ENCODE assay signal across 8 mouse cellular contexts in genomic region chr7:6126690-6127448, GRCm38 (mm10). TPM values are rescaled to one million over a fixed set of nuclear protein-coding genes. Genes with fewer than 3 reads are reported as not detected.
DNase-seq lines count a peak whose midpoint lies in the region; ATAC-seq and TF ChIP-seq lines count a peak whose summit lies in the region.

No protein-coding gene starts in this region.

- H3K4me3 ChIP-seq in forebrain, embryonic 16.5 days (replicated peaks; ENCODE audit: low read length), result no peak overlapping the region
- H3K4me3 ChIP-seq in lung, embryonic 14.5 days (ENCODE audit: low read depth, low read length), result no peak overlapping the region
- no peak overlapping the region for H3K4me3 ChIP-seq in thymus, adult 2 months (ENCODE audit: control insufficient read depth, insufficient read depth, low read length)

- H3K9me3 ChIP-seq in forebrain, embryonic 16.5 days (ENCODE audit: control insufficient read depth, low read length), result no peaks in the 10 kb centered on the region
- H3K9me3 ChIP-seq in lung, embryonic 14.5 days (ENCODE audit: low read depth, low read length), result no peaks in the 10 kb centered on the region

- 37% methylated on average over 7 of the region's 7 CpGs for WGBS in forebrain, embryonic 16.5 days
- 38% methylated on average over 7 of the region's 7 CpGs for WGBS in lung, embryonic 14.5 days
- 34% methylated on average over 7 of the region's 7 CpGs for WGBS in thymus, adult 2 months

- no peak overlapping the region for H3K27ac ChIP-seq in forebrain, embryonic 16.5 days (ENCODE audit: low read length)
- no peak overlapping the region for H3K27ac ChIP-seq in lung, embryonic 14.5 days (ENCODE audit: low read depth)
- no peak overlapping the region for H3K27ac ChIP-seq in thymus, adult 2 months (ENCODE audit: control insufficient read depth, insufficient read depth, low read length)

- no peaks in the 10 kb centered on the region for H3K36me3 ChIP-seq in forebrain, embryonic 16.5 days (ENCODE audit: control insufficient read depth, insufficient read depth)
- H3K36me3 ChIP-seq in lung, embryonic 14.5 days (ENCODE audit: insufficient read depth), result peaks cover 7% of the 10 kb centered on the region
- no peaks in the 10 kb centered on the region for H3K36me3 ChIP-seq in thymus, adult 2 months (ENCODE audit: control insufficient read depth, insufficient read depth, low read length)

- ATAC-seq in forebrain, embryonic 16.5 days, result peak; percentile 86
- peak; percentile 87 to 92 for ATAC-seq in hematopoietic stem cell, adult 5-6 weeks (replicated peaks in 1 of 2; ENCODE audit: insufficient read depth in 1 of 2, low FRiP score in 2 of 2, low TSS enrichment in 1 of 2, low read depth in 1 of 2, poor library complexity in 2 of 2, severe bottlenecking in 2 of 2)
- peak; percentile 65 for ATAC-seq in lung, embryonic 14.5 days (ENCODE audit: insufficient read depth)

- TF ChIP-seq CTCF in lung, embryonic 14.5 days (IDR thresholded peaks at IDR 0.05; ENCODE audit: low read depth), result peak; percentile 96
- no peak for TF ChIP-seq CTCF in thymus, adult 2 months (IDR thresholded peaks at IDR 0.05; ENCODE audit: borderline replicate concordance, control insufficient read depth, extremely low read depth, insufficient read depth, low read length, poor library complexity)

- no peaks in the 10 kb centered on the region for H3K27me3 ChIP-seq in forebrain, embryonic 16.5 days (replicated peaks; ENCODE audit: control insufficient read depth, insufficient read depth, low read length)
- H3K27me3 ChIP-seq in lung, embryonic 14.5 days (ENCODE audit: insufficient read depth, low read length), result no peaks in the 10 kb centered on the region
- H3K27me3 ChIP-seq in thymus, adult 2 months (ENCODE audit: control insufficient read depth, insufficient read depth, low read length), result no peaks in the 10 kb centered on the region

- H3K9ac ChIP-seq in forebrain, embryonic 16.5 days (replicated peaks; ENCODE audit: low read depth, low read length), result no peak overlapping the region
- H3K9ac ChIP-seq in lung, embryonic 14.5 days, result no peak overlapping the region

- DNase-seq in ES-CJ7 (ENCODE audit: low read depth, low spot score), result peak; percentile 85
- peak; percentile 75 for DNase-seq in cerebellum, adult 11 months
- peak; percentile 84 to 88 for DNase-seq in layer of hippocampus, adult 8-10 months (ENCODE audit: low spot score in 2 of 2)
- peak; percentile 90 for DNase-seq in lung, embryonic 14.5 days
- peak; percentile 57 for DNase-seq in ovary, adult 18-20 months (ENCODE audit: low spot score)
- DNase-seq in thymus, adult 2 months, result peak; percentile 81

- TF ChIP-seq POLR2A in thymus, adult 2 months (IDR thresholded peaks at IDR 0.05; ENCODE audit: control insufficient read depth, extremely low read depth, insufficient read depth, low read length, poor library complexity), result no peak

- no peak overlapping the region for H3K4me2 ChIP-seq in forebrain, embryonic 16.5 days (ENCODE audit: low read length)
- no peak overlapping the region for H3K4me2 ChIP-seq in lung, embryonic 14.5 days

- no peaks in the 10 kb centered on the region for H3K4me1 ChIP-seq in forebrain, embryonic 16.5 days (replicated peaks; ENCODE audit: control insufficient read depth, insufficient read depth, low read length)
- no peaks in the 10 kb centered on the region for H3K4me1 ChIP-seq in lung, embryonic 14.5 days (ENCODE audit: insufficient read depth)
- H3K4me1 ChIP-seq in thymus, adult 2 months (replicated peaks; ENCODE audit: control insufficient read depth, insufficient read depth, low read length), result no peaks in the 10 kb centered on the region

RNA-seq across cellular contexts. Expression of gene Zfp787, which starts 28.9 kb away (rescaled TPM):
- polyA plus RNA-seq in forebrain, embryonic 16.5 days (2015; fragmentation: Nextera tagmentation; extraction: Ambion mirVana), result 16.9 and 21.3 TPM in 2 replicates
- total RNA-seq in hematopoietic stem cell, adult 5-6 weeks (2017), result 26.8 and 31.2 TPM in 2 replicates
- 10 to 100 TPM; 22.1 to 29.3 (median 27.7) TPM for total RNA-seq in layer of hippocampus, adult 8-10 months (2022)
- 12.7 and 14.9 TPM in 2 replicates for polyA plus RNA-seq in lung, embryonic 14.5 days (2014; fragmentation: Nextera tagmentation; extraction: Ambion mirVana)
- polyA plus RNA-seq in thymus, adult 2 months (2012; rRNA removed), result 58.2 and 62.9 TPM in 2 replicates

RNA-seq across cellular contexts. Expression of gene Zfp444, which starts 45.2 kb away (rescaled TPM):
- 99.6 and 101 TPM in 2 replicates for polyA plus RNA-seq in forebrain, embryonic 16.5 days (2015; fragmentation: Nextera tagmentation; extraction: Ambion mirVana)
- 12.8 and 12.9 TPM in 2 replicates for total RNA-seq in hematopoietic stem cell, adult 5-6 weeks (2017)
- total RNA-seq in layer of hippocampus, adult 8-10 months (2022), result 10 to 100 TPM; 45.2 to 59.5 (median 54.9) TPM
- 57.3 TPM in 2 replicates for polyA plus RNA-seq in lung, embryonic 14.5 days (2014; fragmentation: Nextera tagmentation; extraction: Ambion mirVana)
- 73.1 and 78.6 TPM in 2 replicates for polyA plus RNA-seq in thymus, adult 2 months (2012; rRNA removed)
